Mouse (Mus musculus) small intestine, adult 2 months (tissue): ENCODE data around the gene Myh7. TPM values are rescaled to one million over a fixed set of nuclear protein-coding genes. Genes with fewer than 3 reads are reported as not detected.

Source experiments
- H3K27ac ChIP-seq: fragments of 200-500 bp; 2 replicates; pipeline ENCODE4 v1.5.1; 2012; ENCODE audit warnings: low read depth, low read length, control low read depth, inconsistent platforms; ENCODE audit not compliant: insufficient read depth
- H3K27me3 ChIP-seq: fragments of 200-500 bp; 2 replicates; pipeline ENCODE4 v1.6.1; 2012; ENCODE audit warnings: mild to moderate bottlenecking, moderate library complexity, low read length, inconsistent platforms; ENCODE audit not compliant: control insufficient read depth, insufficient read depth
- H3K36me3 ChIP-seq: fragments of 200-500 bp; 2 replicates; pipeline ENCODE4 v1.6.1; 2012; ENCODE audit warnings: mild to moderate bottlenecking, low read length, control low read depth, inconsistent platforms; ENCODE audit not compliant: control insufficient read depth, insufficient read depth
- H3K4me1 ChIP-seq: fragments of 200-500 bp; 2 replicates; pipeline ENCODE4 v1.6.1; 2012; ENCODE audit warnings: low read length, inconsistent platforms, mixed read lengths; ENCODE audit not compliant: control insufficient read depth, insufficient read depth, insufficient read length
- H3K4me3 ChIP-seq: fragments of 200-500 bp; 2 replicates; pipeline ENCODE4 v1.5.1; 2012; ENCODE audit warnings: low read depth, mild to moderate bottlenecking, control low read depth, inconsistent platforms, low read length, moderate library complexity
- CTCF ChIP-seq: fragments of 200-500 bp; IDR thresholded peaks from 2 replicates; pipeline ENCODE4 v1.5.1; 2012; ENCODE audit warnings: low read depth, mild to moderate bottlenecking, control low read depth, inconsistent platforms, low read length, moderate library complexity, mixed read lengths; ENCODE audit not compliant: insufficient replicate concordance, insufficient read length; ENCODE audit errors: extremely low read depth
- POLR2A ChIP-seq: fragments of 200-500 bp; IDR thresholded peaks from 2 replicates; pipeline ENCODE4 v1.6.1; 2012; ENCODE audit warnings: low read depth, mild to moderate bottlenecking, control low read depth, inconsistent platforms, low read length, moderate library complexity
- WGBS: fragments of 180-500 bp; shearing (Covaris S2); methylation state at CpG from one replicate; pipeline ENCODE4 v1.1.7; 2018; 5-methylcytosine and 5-hydroxymethylcytosine counted together
- polyA plus RNA-seq: library from polyadenylated mRNA; depleted of rRNA; stranded (reverse); fragments of >200 nt; gene quantifications from 2 replicates; pipeline ENCODE4 v1.2.3, GENCODE M21; 2012

Myh7 gene
- polyA plus RNA-seq, 1 experiment = 0.10 TPM

DNA sequence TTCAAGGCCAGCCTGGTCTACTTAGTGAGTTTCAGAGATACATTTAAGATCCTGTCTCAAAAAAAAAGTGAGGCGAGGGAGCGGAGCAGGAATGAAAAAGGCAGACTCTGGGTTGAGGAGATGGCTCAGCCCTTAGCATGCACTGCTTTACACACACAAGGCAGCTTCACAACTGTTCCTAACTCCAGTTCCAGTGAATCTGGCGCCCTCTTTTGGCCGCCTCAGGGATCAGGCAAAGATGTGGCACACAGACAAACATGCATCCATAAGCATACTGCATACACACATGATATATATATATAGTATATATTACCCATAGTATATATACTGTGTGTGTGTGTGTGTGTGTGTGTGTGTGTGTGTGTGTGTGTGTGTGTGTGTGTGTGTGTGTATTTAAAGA lies 16.7 kb upstream of the Myh7 start:
- H3K4me1 ChIP-seq = no peaks in the 10 kb centered on the region
- TF ChIP-seq CTCF (peak; percentile 17; the same call in 1 of the 2 replicates), POLR2A (no peak)
- WGBS = 79% methylated on average over 4 of the region's 4 CpGs
- no peak overlapping the region for H3K27ac ChIP-seq
- H3K36me3 ChIP-seq = no peaks in the 10 kb centered on the region
- H3K27me3 ChIP-seq = no peaks in the 10 kb centered on the region
- no peak overlapping the region for H3K4me3 ChIP-seq

DNA sequence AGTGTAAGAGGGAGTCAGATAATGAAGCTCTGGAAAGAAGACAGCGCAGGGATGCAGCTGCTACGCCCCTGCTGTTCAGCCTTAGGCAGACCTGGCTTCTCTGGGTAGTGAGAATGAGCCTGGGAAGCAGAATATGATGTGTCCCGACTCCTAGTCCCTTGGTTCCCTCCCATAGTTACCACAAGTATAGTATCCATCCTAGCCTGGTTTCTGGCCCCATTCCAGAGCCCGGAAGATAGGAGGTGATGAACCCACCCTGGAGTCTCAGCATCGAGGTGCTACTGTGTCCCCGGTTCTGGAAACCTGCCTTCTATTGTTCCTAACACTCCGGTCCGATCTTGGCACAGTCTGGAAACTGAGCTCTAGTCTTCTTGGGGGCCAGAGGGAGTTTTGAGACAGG lies 14.0 kb upstream of the Myh7 start:
- TF ChIP-seq CTCF = no peak
- no peaks in the 10 kb centered on the region for H3K4me1 ChIP-seq
- no peak overlapping the region for H3K27ac ChIP-seq
- H3K27me3 ChIP-seq = no peaks in the 10 kb centered on the region
- WGBS = 58% methylated on average over 8 of the region's 8 CpGs
- H3K36me3 ChIP-seq = no peaks in the 10 kb centered on the region
- H3K4me3 ChIP-seq = no peak overlapping the region

DNA sequence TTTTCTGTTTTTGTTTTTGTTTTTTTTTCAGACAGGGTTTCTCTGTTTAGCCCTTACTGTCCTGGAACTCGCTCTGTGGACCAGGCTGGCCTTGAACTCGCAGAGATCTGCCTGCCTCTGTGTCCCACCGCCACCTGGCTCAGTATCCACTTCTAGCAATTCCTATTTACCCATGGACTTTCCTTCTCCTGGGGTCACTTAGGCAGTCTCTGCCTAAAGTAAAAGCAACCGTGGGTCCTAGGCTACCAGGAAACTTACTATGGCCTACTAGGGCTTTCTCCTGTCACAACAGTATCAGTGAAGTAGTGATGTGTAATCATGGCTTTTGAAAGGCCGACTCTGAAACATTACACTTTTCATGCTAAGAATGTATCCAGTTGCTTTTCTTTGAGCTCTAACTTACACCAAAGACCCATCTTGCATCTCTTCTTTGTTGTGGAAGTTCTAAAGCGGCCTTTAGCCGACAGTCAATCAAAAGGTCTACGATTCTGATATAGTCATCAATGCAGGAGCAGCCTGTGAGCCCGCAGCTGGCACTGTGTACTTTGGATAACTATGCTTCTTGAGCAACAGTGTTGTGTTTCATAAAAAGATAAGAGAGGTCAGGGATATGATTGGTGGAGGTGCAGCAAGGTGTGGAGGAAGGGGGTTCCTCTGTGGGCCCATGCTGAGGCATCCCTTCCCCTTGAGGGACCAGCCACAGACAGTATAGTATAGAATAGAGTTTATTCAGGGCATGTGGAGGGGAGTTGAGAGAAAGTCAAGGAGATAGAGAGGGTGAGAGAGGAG lies 12.9 kb upstream of the Myh7 start:
- Histone ChIP-seq H3K4me3 (no peak overlapping the region), H3K36me3 (no peaks in the 10 kb centered on the region), H3K27ac (no peak overlapping the region), H3K4me1 (no peaks in the 10 kb centered on the region), H3K27me3 (no peaks in the 10 kb centered on the region)
- 57% methylated on average over 9 of the region's 9 CpGs for WGBS
- no peak for TF ChIP-seq CTCF
- no peak for TF ChIP-seq POLR2A

DNA sequence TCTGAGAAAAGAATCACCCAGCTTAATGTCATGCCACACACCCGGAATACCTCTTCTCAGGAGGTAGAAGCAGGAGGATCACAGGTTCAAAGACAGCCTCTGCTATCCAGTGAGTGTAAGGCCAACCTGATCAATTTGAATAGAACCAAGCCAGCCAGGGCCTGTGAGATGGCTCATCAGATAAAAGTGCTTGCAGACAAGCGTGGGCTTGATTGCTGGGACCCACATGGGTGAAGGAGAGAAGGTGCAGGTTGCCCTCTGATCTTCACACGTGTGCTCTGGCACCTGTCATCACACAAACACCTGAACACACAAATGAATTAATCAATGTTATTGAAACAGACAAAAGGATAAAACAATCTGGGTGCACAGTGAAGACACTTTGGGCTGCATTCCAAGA lies 12.1 kb upstream of the Myh7 start:
- 65% methylated on average over 3 of the region's 3 CpGs for WGBS
- H3K27me3 ChIP-seq = no peaks in the 10 kb centered on the region

DNA sequence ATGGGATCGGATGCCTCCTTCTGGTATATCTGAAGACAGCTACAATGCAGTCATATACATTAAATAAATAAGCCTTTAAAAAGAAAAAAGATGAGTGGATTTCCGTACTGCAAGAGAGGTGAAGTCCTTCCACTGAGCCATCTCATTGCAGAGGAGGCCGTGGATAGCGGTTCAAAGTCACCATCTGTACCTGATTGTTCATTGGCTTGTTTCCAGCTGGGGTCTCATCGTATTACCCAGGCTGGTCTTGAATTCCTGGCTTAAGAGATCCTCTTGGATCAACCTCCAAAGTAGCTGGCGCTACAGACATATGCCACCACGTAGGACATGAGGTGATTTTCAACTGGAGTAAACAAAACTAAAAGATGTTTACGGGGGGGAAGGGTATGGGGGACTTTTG lies 11.5 kb upstream of the Myh7 start:
- Histone ChIP-seq H3K27me3 (no peaks in the 10 kb centered on the region), H3K4me3 (no peak overlapping the region), H3K27ac (no peak overlapping the region), H3K36me3 (no peaks in the 10 kb centered on the region), H3K4me1 (no peaks in the 10 kb centered on the region)
- 88% methylated on average over 8 of the region's 8 CpGs for WGBS
- TF ChIP-seq CTCF = no peak

More for the DNA sequence above, 12.1 kb upstream of the Myh7 start:
- H3K27ac ChIP-seq = no peak overlapping the region
- no peak overlapping the region for H3K4me3 ChIP-seq
- H3K4me1 ChIP-seq = no peaks in the 10 kb centered on the region
- TF ChIP-seq CTCF (no peak), POLR2A (no peak)
- H3K36me3 ChIP-seq = no peaks in the 10 kb centered on the region

DNA sequence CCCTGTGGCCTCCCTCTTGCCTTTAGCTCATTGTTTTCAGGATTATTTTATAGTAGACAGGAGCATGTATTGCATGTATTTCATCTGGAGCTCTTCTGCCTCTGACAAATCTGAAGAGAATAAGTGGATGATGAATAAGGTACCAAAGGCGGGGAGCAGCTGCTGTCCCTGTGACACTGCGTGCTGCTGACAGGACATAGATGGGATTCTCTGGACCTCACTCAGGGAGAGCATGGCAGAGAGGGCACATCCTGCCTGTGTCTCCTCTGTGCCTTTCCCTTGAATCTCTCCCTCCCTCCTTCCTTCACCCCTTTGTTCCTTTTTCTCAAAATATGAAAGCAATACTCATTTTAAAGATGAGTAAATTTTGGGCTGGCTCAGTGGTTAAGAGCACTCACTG lies 11.1 kb upstream of the Myh7 start:
- TF ChIP-seq CTCF (no peak), POLR2A (no peak)
- Histone ChIP-seq H3K4me3 (no peak overlapping the region), H3K27ac (no peak overlapping the region), H3K27me3 (no peaks in the 10 kb centered on the region), H3K36me3 (no peaks in the 10 kb centered on the region), H3K4me1 (no peaks in the 10 kb centered on the region)
- WGBS = 77% methylated on average over 2 of the region's 2 CpGs

DNA sequence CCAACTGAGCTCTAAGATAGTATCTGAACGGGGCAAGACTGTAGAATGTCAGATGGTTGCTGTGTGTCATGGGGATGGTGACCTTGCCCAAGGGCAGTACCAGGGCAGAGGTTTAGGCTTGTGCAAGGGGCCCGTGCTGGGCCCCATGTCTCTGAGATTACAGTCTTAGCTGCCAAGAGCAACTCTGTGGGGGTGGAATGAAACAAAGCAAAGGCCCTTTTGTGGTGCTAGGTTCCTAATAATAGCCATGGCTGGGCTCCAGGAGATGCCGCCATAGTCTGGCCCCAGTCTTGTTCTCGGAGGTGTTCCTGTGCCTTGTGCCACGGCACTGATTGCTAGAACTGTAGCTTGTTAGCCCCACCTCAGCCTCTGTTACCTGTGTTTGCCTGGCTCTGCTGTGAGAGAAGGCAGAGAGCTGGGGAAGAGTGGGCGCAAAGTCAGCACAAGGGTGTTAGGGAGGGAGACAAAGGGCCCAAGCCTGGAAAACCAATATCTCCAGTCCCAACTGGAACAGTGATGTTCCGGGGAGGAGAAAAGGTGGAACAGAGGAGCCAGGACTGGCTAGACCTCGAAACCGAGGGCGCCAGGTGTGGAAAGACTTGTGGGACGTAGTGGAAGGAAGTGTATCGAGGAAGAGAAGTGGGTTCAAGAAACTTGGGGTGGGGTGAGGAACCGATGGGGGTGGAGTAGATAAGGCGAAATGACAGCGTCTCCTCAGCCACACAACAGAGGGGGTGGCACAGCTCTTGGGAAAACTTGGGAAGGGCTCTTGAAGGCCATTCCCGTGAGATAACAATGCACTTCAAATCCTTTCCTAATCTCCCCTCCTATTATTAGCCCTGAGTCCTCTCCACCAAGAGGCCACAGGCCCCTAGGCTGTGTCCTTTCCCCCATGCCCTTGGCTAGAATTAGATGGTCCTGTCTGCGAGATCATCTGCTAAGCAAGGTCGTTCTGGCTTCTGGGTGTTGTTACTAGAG lies 9.7 kb upstream of the Myh7 start:
- Histone ChIP-seq H3K36me3 (no peaks in the 10 kb centered on the region), H3K27me3 (no peaks in the 10 kb centered on the region), H3K4me1 (no peaks in the 10 kb centered on the region), H3K27ac (no peak overlapping the region), H3K4me3 (no peak overlapping the region)
- 60% methylated on average over 18 of the region's 18 CpGs for WGBS
- TF ChIP-seq POLR2A (no peak), CTCF (no peak)
